Mouse (Mus musculus): ENCODE data around the gene Taf12. TPM values are rescaled to one million over a fixed set of nuclear protein-coding genes. Genes with fewer than 3 reads are reported as not detected.

The Taf12 gene
- polyA plus RNA-seq, 1 experiment: 20.5 TPM

GRCm38 (mm10) chr4:132309849-132310472 lies 35.8 kb downstream of the Taf12 start:
- WGBS: 14% methylated on average over 10 of the region's 10 CpGs
- Histone ChIP-seq H3K4me1 (ENCODE audit: control insufficient read depth, insufficient read depth, low read length) (peaks cover 2% of the 10 kb centered on the region), H3K27ac (ENCODE audit: control insufficient read depth, insufficient read depth, low read depth, low read length, poor library complexity) (no peak overlapping the region), H3K4me3 (replicated peaks; ENCODE audit: control insufficient read depth, low read depth, low read length) (peak overlapping the region; percentile 44)
- TF ChIP-seq POLR2A (IDR thresholded peaks at IDR 0.05; ENCODE audit: borderline replicate concordance, control insufficient read depth, low read depth, low read length) (no peak), CTCF (IDR thresholded peaks at IDR 0.05; ENCODE audit: control insufficient read depth, insufficient read depth, low read length) (peak; percentile 29; the same call in 1 of the 2 replicates)

- TF ChIP-seq CTCF (IDR thresholded peaks at IDR 0.05; ENCODE audit: control insufficient read depth, insufficient read depth, low read length) (no peak), POLR2A (IDR thresholded peaks at IDR 0.05; ENCODE audit: borderline replicate concordance, control insufficient read depth, low read depth, low read length) (no peak)
- Histone ChIP-seq H3K4me1 (ENCODE audit: control insufficient read depth, insufficient read depth, low read length) (peaks cover 2% of the 10 kb centered on the region; the same call in 1 of the 2 replicates), H3K27ac (ENCODE audit: control insufficient read depth, insufficient read depth, low read depth, low read length, poor library complexity) (no peak overlapping the region), H3K4me3 (replicated peaks; ENCODE audit: control insufficient read depth, low read depth, low read length) (no peak overlapping the region)
- WGBS: 61% methylated on average over 1 of the region's 1 CpGs
Measured at GRCm38 (mm10) chr4:132311209-132311608, 37.0 kb downstream of the Taf12 start.

- TF ChIP-seq POLR2A (IDR thresholded peaks at IDR 0.05; ENCODE audit: borderline replicate concordance, control insufficient read depth, low read depth, low read length): no peak
- Histone ChIP-seq H3K4me3 (replicated peaks; ENCODE audit: control insufficient read depth, low read depth, low read length) (no peak overlapping the region), H3K27ac (ENCODE audit: control insufficient read depth, insufficient read depth, low read depth, low read length, poor library complexity) (no peak overlapping the region), H3K4me1 (ENCODE audit: control insufficient read depth, insufficient read depth, low read length) (peaks cover 2% of the 10 kb centered on the region; the same call in 1 of the 2 replicates)
- 65% methylated on average over 3 of the region's 3 CpGs for WGBS
Measured at GRCm38 (mm10) chr4:132311801-132312200, 37.6 kb downstream of the Taf12 start.

- no peak overlapping the region for H3K4me3 ChIP-seq (replicated peaks; ENCODE audit: control insufficient read depth, low read depth, low read length)
- H3K4me1 ChIP-seq (ENCODE audit: control insufficient read depth, insufficient read depth, low read length): peaks cover 2% of the 10 kb centered on the region; the same call in 1 of the 2 replicates
- no peak overlapping the region for H3K27ac ChIP-seq (ENCODE audit: control insufficient read depth, insufficient read depth, low read depth, low read length, poor library complexity)
- 87% methylated on average over 5 of the region's 5 CpGs for WGBS
- TF ChIP-seq CTCF (IDR thresholded peaks at IDR 0.05; ENCODE audit: control insufficient read depth, insufficient read depth, low read length) (no peak), POLR2A (IDR thresholded peaks at IDR 0.05; ENCODE audit: borderline replicate concordance, control insufficient read depth, low read depth, low read length) (no peak)
Measured at GRCm38 (mm10) chr4:132312627-132313026, 38.5 kb downstream of the Taf12 start.

- WGBS: 88% methylated on average over 8 of the region's 8 CpGs
- Histone ChIP-seq H3K27ac (ENCODE audit: control insufficient read depth, insufficient read depth, low read depth, low read length, poor library complexity) (no peak overlapping the region), H3K4me3 (replicated peaks; ENCODE audit: control insufficient read depth, low read depth, low read length) (no peak overlapping the region), H3K4me1 (ENCODE audit: control insufficient read depth, insufficient read depth, low read length) (no peaks in the 10 kb centered on the region)
- TF ChIP-seq CTCF (IDR thresholded peaks at IDR 0.05; ENCODE audit: control insufficient read depth, insufficient read depth, low read length) (no peak), POLR2A (IDR thresholded peaks at IDR 0.05; ENCODE audit: borderline replicate concordance, control insufficient read depth, low read depth, low read length) (no peak)
Measured at GRCm38 (mm10) chr4:132315711-132316110, 41.5 kb downstream of the Taf12 start.

- 81% methylated on average over 5 of the region's 5 CpGs for WGBS
- no peak overlapping the region for H3K27ac ChIP-seq (ENCODE audit: control insufficient read depth, insufficient read depth, low read depth, low read length, poor library complexity)
- no peak for TF ChIP-seq CTCF (IDR thresholded peaks at IDR 0.05; ENCODE audit: control insufficient read depth, insufficient read depth, low read length)
- TF ChIP-seq POLR2A (IDR thresholded peaks at IDR 0.05; ENCODE audit: borderline replicate concordance, control insufficient read depth, low read depth, low read length): no peak
- H3K4me3 ChIP-seq (replicated peaks; ENCODE audit: control insufficient read depth, low read depth, low read length): no peak overlapping the region
- no peaks in the 10 kb centered on the region for H3K4me1 ChIP-seq (ENCODE audit: control insufficient read depth, insufficient read depth, low read length)
Measured at GRCm38 (mm10) chr4:132326481-132326880, 52.3 kb downstream of the Taf12 start.

- WGBS: 61% methylated on average over 14 of the region's 14 CpGs
- no peak for TF ChIP-seq POLR2A (IDR thresholded peaks at IDR 0.05; ENCODE audit: borderline replicate concordance, control insufficient read depth, low read depth, low read length)
- TF ChIP-seq CTCF (IDR thresholded peaks at IDR 0.05; ENCODE audit: control insufficient read depth, insufficient read depth, low read length): no peak
- Histone ChIP-seq H3K4me1 (ENCODE audit: control insufficient read depth, insufficient read depth, low read length) (no peaks in the 10 kb centered on the region), H3K4me3 (replicated peaks; ENCODE audit: control insufficient read depth, low read depth, low read length) (no peak overlapping the region), H3K27ac (ENCODE audit: control insufficient read depth, insufficient read depth, low read depth, low read length, poor library complexity) (no peak overlapping the region)
Measured at GRCm38 (mm10) chr4:132328391-132328982, 54.3 kb downstream of the Taf12 start.

GRCm38 (mm10) chr4:132329115-132329834 lies 55.1 kb downstream of the Taf12 start, which contains the start of gene Trnau1ap:
TSS of gene Trnau1ap (minus strand) at chr4:132329538.
- Histone ChIP-seq H3K4me1 (ENCODE audit: control insufficient read depth, insufficient read depth, low read length) (no peaks in the 10 kb centered on the region), H3K4me3 (replicated peaks; ENCODE audit: control insufficient read depth, low read depth, low read length) (peak within 1 kb of the TSS; percentile 75), H3K27ac (ENCODE audit: control insufficient read depth, insufficient read depth, low read depth, low read length, poor library complexity) (peak within 1 kb of the TSS; percentile 86)
- WGBS: under 1% methylated on average over 52 of the region's 52 CpGs
- TF ChIP-seq POLR2A (IDR thresholded peaks at IDR 0.05; ENCODE audit: borderline replicate concordance, control insufficient read depth, low read depth, low read length): peak; percentile 62; the same call in 1 of the 2 replicates
- TF ChIP-seq CTCF (IDR thresholded peaks at IDR 0.05; ENCODE audit: control insufficient read depth, insufficient read depth, low read length): no peak
